Mouse (Mus musculus): ENCODE measurements around the gene Ormdl3.

DNA sequence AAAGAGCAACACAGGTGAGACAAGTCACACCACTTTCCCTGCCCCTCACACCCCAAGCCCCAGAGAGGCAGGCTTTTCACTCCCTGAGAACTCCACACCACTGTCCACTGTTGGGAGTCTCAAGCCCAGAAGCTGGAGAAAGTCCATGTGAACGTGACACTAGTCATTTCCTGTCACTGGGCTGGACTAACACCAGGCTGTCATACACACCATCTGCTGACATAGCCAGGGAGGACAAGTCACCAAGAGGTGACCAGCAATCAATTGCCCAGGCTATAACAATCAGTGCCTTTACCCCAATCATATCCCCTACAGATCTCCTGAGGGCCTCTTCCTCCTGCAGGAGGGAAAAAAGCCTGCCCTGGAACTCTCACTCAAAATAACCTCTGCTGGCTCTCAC is 3.0 kb downstream of the Ormdl3 start:
- TF ChIP-seq CTCF (IDR thresholded peaks at IDR 0.05; ENCODE audit: low read depth, low read length) (no peak), TAL1 (conservative IDR thresholded peaks at IDR 0.05; ENCODE audit: low read depth, low read length) (no peak), GATA1 (IDR thresholded peaks at IDR 0.05; ENCODE audit: borderline replicate concordance, low read length) (no peak), POLR2AphosphoS5 (IDR thresholded peaks at IDR 0.05; ENCODE audit: insufficient replicate concordance, low read depth, low read length) (no peak)
